Mouse (Mus musculus): ENCODE data around the gene Tmem253. TPM values are rescaled to one million over a fixed set of nuclear protein-coding genes. Genes with fewer than 3 reads are reported as not detected.
A peak's percentile ranks its signal among the peaks of the same experiment; 100 is the strongest.

Gene Tmem253
- polyA plus RNA-seq, 1 experiment from 2014 or later: 1.6 TPM

- H3K36me3 ChIP-seq (ENCODE audit: control insufficient read depth, insufficient read depth, low read length): peaks cover 12% of the 10 kb centered on the region
- peaks cover 29% of the 10 kb centered on the region for H3K4me1 ChIP-seq (replicated peaks; ENCODE audit: control insufficient read depth, insufficient read depth, low read length)
- no peaks in the 10 kb centered on the region for H3K9me3 ChIP-seq (ENCODE audit: control insufficient read depth, low read length)
- H3K9ac ChIP-seq (ENCODE audit: low read depth, low read length): peak overlapping the region; percentile 60
- peak overlapping the region; percentile 32 for H3K4me3 ChIP-seq (ENCODE audit: low read depth, low read length)
- DNase-seq (ENCODE audit: low spot score): peak; percentile 91
- peak; percentile 87 for ATAC-seq (ENCODE audit: low FRiP score)
- peak overlapping the region; percentile 49 for H3K4me2 ChIP-seq (replicated peaks; ENCODE audit: low read depth, low read length)
- WGBS: 0% methylated on average over 9 of the region's 9 CpGs
- H3K27ac ChIP-seq (ENCODE audit: low read depth, low read length): peak overlapping the region; percentile 100
- no peaks in the 10 kb centered on the region for H3K27me3 ChIP-seq (ENCODE audit: control insufficient read depth, insufficient read depth, low read length)
Measured at GRCm38 (mm10) chr14:52010446-52011111, 4.9 kb upstream of the Tmem253 start.

- H3K4me2 ChIP-seq (replicated peaks; ENCODE audit: low read depth, low read length): peak overlapping the region; percentile 49; the same call in 1 of the 2 replicates
- H3K4me1 ChIP-seq (replicated peaks; ENCODE audit: control insufficient read depth, insufficient read depth, low read length): peaks cover 31% of the 10 kb centered on the region
- H3K4me3 ChIP-seq (ENCODE audit: low read depth, low read length): no peak overlapping the region
- no peaks in the 10 kb centered on the region for H3K9me3 ChIP-seq (ENCODE audit: control insufficient read depth, low read length)
- 52% methylated on average over 1 of the region's 1 CpGs for WGBS
- peak overlapping the region; percentile 100 for H3K27ac ChIP-seq (ENCODE audit: low read depth, low read length)
- H3K27me3 ChIP-seq (ENCODE audit: control insufficient read depth, insufficient read depth, low read length): no peaks in the 10 kb centered on the region
- no peak for DNase-seq (ENCODE audit: low spot score)
- peaks cover 10% of the 10 kb centered on the region for H3K36me3 ChIP-seq (ENCODE audit: control insufficient read depth, insufficient read depth, low read length)
- no peak overlapping the region for H3K9ac ChIP-seq (ENCODE audit: low read depth, low read length)
- no peak for ATAC-seq (ENCODE audit: low FRiP score)
Measured at GRCm38 (mm10) chr14:52011683-52012082, 3.8 kb upstream of the Tmem253 start.

- Histone ChIP-seq H3K27me3 (ENCODE audit: control insufficient read depth, insufficient read depth, low read length) (no peaks in the 10 kb centered on the region), H3K4me1 (replicated peaks; ENCODE audit: control insufficient read depth, insufficient read depth, low read length) (peaks cover 33% of the 10 kb centered on the region), H3K36me3 (ENCODE audit: control insufficient read depth, insufficient read depth, low read length) (peaks cover 6% of the 10 kb centered on the region), H3K27ac (ENCODE audit: low read depth, low read length) (peak overlapping the region; percentile 100), H3K9ac (ENCODE audit: low read depth, low read length) (peak overlapping the region; percentile 98; the same call in 1 of the 2 replicates), H3K9me3 (ENCODE audit: control insufficient read depth, low read length) (no peaks in the 10 kb centered on the region), H3K4me3 (ENCODE audit: low read depth, low read length) (0 out of 2 replicates have a peak overlapping the region, but pooled peaks have one; percentile 84), H3K4me2 (replicated peaks; ENCODE audit: low read depth, low read length) (peak overlapping the region; percentile 71)
- DNase-seq (ENCODE audit: low spot score) (no peak), ATAC-seq (ENCODE audit: low FRiP score) (no peak)
- WGBS: 72% methylated on average over 4 of the region's 4 CpGs
Measured at GRCm38 (mm10) chr14:52012085-52012484, 3.4 kb upstream of the Tmem253 start.

- no peak for DNase-seq (ENCODE audit: low spot score)
- no peaks in the 10 kb centered on the region for H3K27me3 ChIP-seq (ENCODE audit: control insufficient read depth, insufficient read depth, low read length)
- 50% methylated on average over 5 of the region's 5 CpGs for WGBS
Measured at GRCm38 (mm10) chr14:52012553-52012952, 2.9 kb upstream of the Tmem253 start.

GRCm38 (mm10) chr14:52013021-52013610, 2.3 kb upstream of the Tmem253 start:
- Histone ChIP-seq H3K27me3 (ENCODE audit: control insufficient read depth, insufficient read depth, low read length) (no peaks in the 10 kb centered on the region), H3K36me3 (ENCODE audit: control insufficient read depth, insufficient read depth, low read length) (peaks cover 3% of the 10 kb centered on the region), H3K9me3 (ENCODE audit: control insufficient read depth, low read length) (no peaks in the 10 kb centered on the region), H3K27ac (ENCODE audit: low read depth, low read length) (peak overlapping the region; percentile 100), H3K9ac (ENCODE audit: low read depth, low read length) (peak overlapping the region; percentile 98), H3K4me1 (replicated peaks; ENCODE audit: control insufficient read depth, insufficient read depth, low read length) (peaks cover 32% of the 10 kb centered on the region), H3K4me3 (ENCODE audit: low read depth, low read length) (peak overlapping the region; percentile 84), H3K4me2 (replicated peaks; ENCODE audit: low read depth, low read length) (peak overlapping the region; percentile 71)
- WGBS: 32% methylated on average over 8 of the region's 8 CpGs
- DNase-seq (ENCODE audit: low spot score) (no peak), ATAC-seq (ENCODE audit: low FRiP score) (no peak)

More at GRCm38 (mm10) chr14:52012553-52012952, 2.9 kb upstream of the Tmem253 start:
- H3K4me2 ChIP-seq (replicated peaks; ENCODE audit: low read depth, low read length): peak overlapping the region; percentile 71
- peaks cover 34% of the 10 kb centered on the region for H3K4me1 ChIP-seq (replicated peaks; ENCODE audit: control insufficient read depth, insufficient read depth, low read length)
- H3K27ac ChIP-seq (ENCODE audit: low read depth, low read length): peak overlapping the region; percentile 100
- no peaks in the 10 kb centered on the region for H3K9me3 ChIP-seq (ENCODE audit: control insufficient read depth, low read length)
- peak overlapping the region; percentile 98; the same call in 1 of the 2 replicates for H3K9ac ChIP-seq (ENCODE audit: low read depth, low read length)
- H3K36me3 ChIP-seq (ENCODE audit: control insufficient read depth, insufficient read depth, low read length): peaks cover 3% of the 10 kb centered on the region
- H3K4me3 ChIP-seq (ENCODE audit: low read depth, low read length): peak overlapping the region; percentile 84
- no peak for ATAC-seq (ENCODE audit: low FRiP score)

- peaks cover 31% of the 10 kb centered on the region for H3K4me1 ChIP-seq (replicated peaks; ENCODE audit: control insufficient read depth, insufficient read depth, low read length)
Measured at GRCm38 (mm10) chr14:52013771-52014219, 1.7 kb upstream of the Tmem253 start.

GRCm38 (mm10) chr14:52014271-52014760, 1.1 kb upstream of the Tmem253 start:
- no CpG with 5 or more reads among the region's 80 CpGs for whole genome bisulfite sequencing
- ATAC-seq (ENCODE audit: low FRiP score) (peak; percentile 10), DNase-seq (ENCODE audit: low spot score) (no peak)
- Histone ChIP-seq H3K4me2 (replicated peaks; ENCODE audit: low read depth, low read length) (peak overlapping the region; percentile 71), H3K4me3 (ENCODE audit: low read depth, low read length) (peak overlapping the region; percentile 84), H3K36me3 (ENCODE audit: control insufficient read depth, insufficient read depth, low read length) (no peaks in the 10 kb centered on the region), H3K4me1 (replicated peaks; ENCODE audit: control insufficient read depth, insufficient read depth, low read length) (peaks cover 27% of the 10 kb centered on the region), H3K9ac (ENCODE audit: low read depth, low read length) (peak overlapping the region; percentile 98), H3K27me3 (ENCODE audit: control insufficient read depth, insufficient read depth, low read length) (no peaks in the 10 kb centered on the region), H3K27ac (ENCODE audit: low read depth, low read length) (peak overlapping the region; percentile 100), H3K9me3 (ENCODE audit: control insufficient read depth, low read length) (no peaks in the 10 kb centered on the region)

More at GRCm38 (mm10) chr14:52013771-52014219, 1.7 kb upstream of the Tmem253 start:
- Histone ChIP-seq H3K27ac (ENCODE audit: low read depth, low read length) (peak overlapping the region; percentile 100), H3K9me3 (ENCODE audit: control insufficient read depth, low read length) (no peaks in the 10 kb centered on the region), H3K9ac (ENCODE audit: low read depth, low read length) (peak overlapping the region; percentile 98), H3K4me3 (ENCODE audit: low read depth, low read length) (peak overlapping the region; percentile 84), H3K36me3 (ENCODE audit: control insufficient read depth, insufficient read depth, low read length) (no peaks in the 10 kb centered on the region), H3K27me3 (ENCODE audit: control insufficient read depth, insufficient read depth, low read length) (no peaks in the 10 kb centered on the region), H3K4me2 (replicated peaks; ENCODE audit: low read depth, low read length) (peak overlapping the region; percentile 71)
- ATAC-seq (ENCODE audit: low FRiP score) (peak; percentile 2; the same call in 1 of the 2 replicates), DNase-seq (ENCODE audit: low spot score) (peak; percentile 74)
- WGBS: 3% methylated on average over 12 of the region's 24 CpGs

GRCm38 (mm10) chr14:52014761-52015311, 622 bp upstream of the Tmem253 start:
- WGBS: 2% methylated on average over 16 of the region's 28 CpGs
- H3K4me1 ChIP-seq (replicated peaks; ENCODE audit: control insufficient read depth, insufficient read depth, low read length): peaks cover 22% of the 10 kb centered on the region
- H3K4me2 ChIP-seq (replicated peaks; ENCODE audit: low read depth, low read length): peak overlapping the region; percentile 71
- peak overlapping the region; percentile 100 for H3K27ac ChIP-seq (ENCODE audit: low read depth, low read length)
- DNase-seq (ENCODE audit: low spot score): peak; percentile 74
- H3K4me3 ChIP-seq (ENCODE audit: low read depth, low read length): peak overlapping the region; percentile 84
- no peaks in the 10 kb centered on the region for H3K9me3 ChIP-seq (ENCODE audit: control insufficient read depth, low read length)
- peak; percentile 41; the same call in 1 of the 2 replicates for ATAC-seq (ENCODE audit: low FRiP score)
- no peaks in the 10 kb centered on the region for H3K27me3 ChIP-seq (ENCODE audit: control insufficient read depth, insufficient read depth, low read length)
- peak overlapping the region; percentile 98 for H3K9ac ChIP-seq (ENCODE audit: low read depth, low read length)
- no peaks in the 10 kb centered on the region for H3K36me3 ChIP-seq (ENCODE audit: control insufficient read depth, insufficient read depth, low read length)
